Comparison of ENCODE assay signal across 14 mouse cellular contexts in genomic region chr16:25959929-25960328, GRCm38 (mm10).
"Had no signal": no experiment of that assay in that cellular context is flagged by ENCODE, and none has a peak within 500 bp of the region (broad histone marks: within the 10 kb centered on the region; RNA-seq: fewer than 3 reads in every experiment).

No protein-coding gene starts in this region.

- H3K36me3 ChIP-seq: midbrain, embryonic 10.5 days; midbrain, embryonic 12.5 days; neural tube, embryonic 12.5 days; stomach, embryonic 15.5 days had no signal

- H3K9ac ChIP-seq: lung, embryonic 14.5 days; midbrain, embryonic 12.5 days; neural tube, embryonic 12.5 days; stomach, embryonic 15.5 days had no signal

- H3K9me3 ChIP-seq: midbrain, embryonic 10.5 days; midbrain, embryonic 12.5 days; neural tube, embryonic 12.5 days; stomach, embryonic 15.5 days had no signal

- H3K4me1 ChIP-seq: midbrain, embryonic 10.5 days; midbrain, embryonic 12.5 days; neural tube, embryonic 12.5 days; stomach, embryonic 15.5 days had no signal

- H3K27me3 ChIP-seq: neural tube, embryonic 12.5 days; stomach, embryonic 15.5 days had no signal

- H3K27ac ChIP-seq: midbrain, embryonic 10.5 days; midbrain, embryonic 12.5 days; neural tube, embryonic 12.5 days; stomach, embryonic 15.5 days; stomach, postnatal 0 days had no signal

- H3K4me3 ChIP-seq: midbrain, embryonic 10.5 days; midbrain, embryonic 12.5 days; neural tube, embryonic 12.5 days; stomach, embryonic 15.5 days had no signal

- ATAC-seq: midbrain, embryonic 16.5 days had no signal

- DNase-seq: lung, adult 18-20 months; lung, embryonic 14.5 days; lung, postnatal 10 days; lung, postnatal 4 days; midbrain, embryonic 14.5 days; thymus, adult 2 months; thymus, postnatal 14 days; thymus, postnatal 36 days had no signal

- H3K4me2 ChIP-seq: lung, embryonic 14.5 days; midbrain, embryonic 12.5 days; neural tube, embryonic 12.5 days; stomach, embryonic 15.5 days had no signal
